Mouse (Mus musculus) left cerebral cortex, postnatal 4 days (tissue): ENCODE data around the gene Ttc34. TPM values are rescaled to one million over a fixed set of nuclear protein-coding genes. Genes with fewer than 3 reads are reported as not detected.

ENCODE experiments used
- DNase-seq: peaks from one replicate; pipeline ENCODE4 v3.0.0-alpha.2; 2022
- intact Hi-C: fragments of 180-260 bp; cut with DNase I; formaldehyde crosslinking; loops from one replicate; pipeline ENCODE4 v1.15.1; 2025
- total RNA-seq, 2 experiments: library from RNA; stranded (reverse); gene quantifications; 2 replicates each; pipeline ENCODE4 v1.2.3; 2021

Ttc34 gene
- total RNA-seq, 2 experiments from 2014 or later, result 2.4 to 2.8 TPM

DNA sequence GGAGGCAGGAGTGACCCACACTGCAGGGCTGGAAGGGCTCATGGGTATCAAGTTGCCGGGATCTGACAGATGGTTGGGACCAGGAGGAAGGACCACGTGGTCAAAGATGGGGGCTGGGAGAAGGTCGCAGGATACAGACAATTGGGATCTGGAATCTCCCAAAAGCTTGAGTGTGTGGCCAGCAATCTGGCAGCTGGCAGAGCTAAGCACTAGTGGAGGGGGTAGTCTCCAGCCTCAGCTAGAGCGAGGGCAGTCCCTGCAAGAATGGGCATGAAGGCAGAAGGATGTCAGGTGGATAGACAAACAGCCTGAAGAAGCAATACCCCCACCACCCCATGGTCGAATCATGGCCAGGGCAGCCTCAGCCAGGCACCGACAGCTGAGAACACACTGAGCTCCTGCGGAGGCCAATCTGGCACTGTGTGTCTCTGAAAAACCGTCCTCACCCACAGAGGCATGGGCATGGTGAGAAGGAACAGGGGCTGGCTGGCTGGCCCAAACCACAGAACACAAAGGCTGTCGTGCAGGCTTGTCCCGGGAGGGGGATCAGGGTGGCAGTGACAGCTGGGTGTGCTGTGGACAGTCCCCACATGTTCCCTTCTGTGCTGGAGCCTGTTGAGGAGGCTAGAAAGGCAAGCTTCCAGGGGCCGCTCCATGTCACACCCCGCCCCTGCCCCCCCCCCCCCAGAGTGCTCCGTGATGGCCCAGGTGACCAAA is 49.8 kb downstream of the Ttc34 start:
- intact Hi-C loops, result no loop called here
- DNase-seq, result peak; percentile 77

DNA sequence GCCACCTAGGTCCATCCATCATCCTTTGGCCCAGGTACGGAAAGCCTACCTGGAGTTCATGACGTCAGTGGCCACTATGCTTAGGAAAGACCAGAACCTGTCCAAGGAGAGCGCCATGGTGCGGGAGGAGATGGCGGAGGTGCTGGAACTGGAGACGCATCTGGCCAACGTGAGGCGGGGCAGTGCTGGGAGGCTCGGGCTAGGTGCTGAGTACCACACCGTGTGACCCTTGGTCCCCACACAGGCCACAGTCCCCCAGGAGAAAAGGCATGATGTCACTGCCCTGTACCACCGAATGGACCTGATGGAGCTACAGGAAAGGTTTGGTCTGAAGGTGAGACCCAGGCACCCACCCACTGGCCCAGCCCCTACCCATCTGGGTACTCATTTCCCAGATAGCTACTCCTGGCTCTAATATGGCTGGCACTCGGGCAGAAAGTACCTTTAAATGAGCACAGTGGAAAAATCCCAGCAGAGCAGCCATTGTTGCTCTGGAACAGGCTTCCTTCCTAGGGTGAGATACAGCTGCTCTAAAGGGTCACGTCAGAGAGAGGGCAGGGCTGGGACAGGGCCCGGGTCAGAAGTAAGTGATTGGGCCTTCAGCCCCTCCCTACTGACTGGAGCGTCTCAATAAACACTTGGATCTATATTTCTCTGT is 50.5 kb downstream of the Ttc34 start:
- no peak for DNase-seq
- intact Hi-C loops, result no loop called here

DNA sequence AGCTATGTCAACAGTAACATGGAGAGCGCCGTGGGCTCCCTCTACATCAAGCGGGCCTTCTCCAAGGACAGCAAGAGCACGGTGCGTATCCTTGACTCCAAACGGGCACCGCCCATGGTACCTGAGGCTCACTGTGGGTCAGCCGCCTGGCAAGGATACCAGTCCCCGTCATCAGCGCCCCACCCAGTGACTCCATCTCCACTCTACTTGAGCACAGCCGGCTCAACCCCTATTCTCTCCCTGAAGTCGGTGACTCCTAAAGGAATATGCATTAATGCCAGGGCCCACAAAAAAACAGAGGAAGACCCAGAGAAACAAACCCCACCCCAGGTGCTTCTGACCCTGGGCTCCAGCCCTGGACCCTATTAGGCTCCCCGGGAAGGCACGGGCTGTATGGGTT is 53.6 kb downstream of the Ttc34 start:
- intact Hi-C loops, result no loop called here
- DNase-seq, result no peak

DNA sequence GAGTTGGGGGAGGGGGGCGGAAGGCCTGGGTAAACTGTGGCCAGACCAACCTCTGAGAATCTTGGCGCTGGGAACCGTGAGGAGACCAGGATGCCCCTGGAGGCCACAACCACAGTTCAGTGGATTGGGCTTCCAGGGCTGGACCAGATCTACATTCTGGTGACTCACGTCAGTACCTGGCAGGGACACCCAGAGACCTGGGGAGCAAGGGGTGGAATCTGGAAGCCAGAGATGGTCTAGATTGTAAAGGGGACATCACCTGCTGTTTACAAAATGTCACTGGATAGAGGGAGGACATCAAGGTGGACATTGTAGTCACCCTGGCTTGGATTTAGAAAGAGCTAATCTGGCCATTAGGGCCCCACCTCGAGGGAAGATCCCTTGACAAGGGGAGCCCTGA is 58.3 kb downstream of the Ttc34 start:
- DNase-seq, result no peak
- intact Hi-C loops, result no loop called here

DNA sequence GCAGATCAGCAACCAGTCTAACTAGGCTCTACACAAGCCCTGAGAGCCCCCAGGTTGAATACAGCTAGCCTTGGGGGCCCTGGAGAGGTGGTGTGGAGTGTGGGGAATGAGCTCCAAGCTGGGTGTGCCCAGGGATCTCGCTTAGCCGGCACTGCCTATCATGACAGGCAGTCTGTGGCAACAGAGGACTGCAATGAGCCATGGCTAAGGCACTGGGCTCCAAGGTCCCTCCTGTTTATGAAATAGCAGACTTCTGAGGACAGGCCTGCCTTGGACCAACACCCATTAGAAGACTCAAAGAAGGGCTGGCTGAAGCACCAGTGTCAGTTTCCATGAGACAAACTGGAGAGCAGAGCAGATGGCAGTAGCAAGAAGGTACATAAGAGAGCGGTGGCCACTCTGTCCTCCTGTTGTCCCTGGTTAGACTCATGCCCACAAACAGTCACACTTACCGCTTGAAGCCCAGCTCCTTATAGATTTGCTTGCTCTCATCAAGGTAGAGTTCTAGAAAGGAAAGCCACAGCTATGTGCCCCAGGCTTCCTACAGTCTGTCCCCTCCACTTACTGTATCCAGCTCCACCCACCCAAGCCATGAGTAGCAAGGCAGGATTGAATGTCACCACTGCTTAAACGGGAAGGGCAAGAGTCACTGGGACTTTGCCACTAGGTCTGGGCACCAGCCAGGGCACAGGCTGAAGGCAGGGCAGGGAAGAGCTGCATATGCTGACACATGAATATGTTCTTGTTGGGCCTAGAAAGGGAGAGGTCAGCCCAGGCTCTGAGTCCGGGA is 60.6 kb downstream of the Ttc34 start:
- DNase-seq, result no peak
- intact Hi-C loops, result no loop called here

DNA sequence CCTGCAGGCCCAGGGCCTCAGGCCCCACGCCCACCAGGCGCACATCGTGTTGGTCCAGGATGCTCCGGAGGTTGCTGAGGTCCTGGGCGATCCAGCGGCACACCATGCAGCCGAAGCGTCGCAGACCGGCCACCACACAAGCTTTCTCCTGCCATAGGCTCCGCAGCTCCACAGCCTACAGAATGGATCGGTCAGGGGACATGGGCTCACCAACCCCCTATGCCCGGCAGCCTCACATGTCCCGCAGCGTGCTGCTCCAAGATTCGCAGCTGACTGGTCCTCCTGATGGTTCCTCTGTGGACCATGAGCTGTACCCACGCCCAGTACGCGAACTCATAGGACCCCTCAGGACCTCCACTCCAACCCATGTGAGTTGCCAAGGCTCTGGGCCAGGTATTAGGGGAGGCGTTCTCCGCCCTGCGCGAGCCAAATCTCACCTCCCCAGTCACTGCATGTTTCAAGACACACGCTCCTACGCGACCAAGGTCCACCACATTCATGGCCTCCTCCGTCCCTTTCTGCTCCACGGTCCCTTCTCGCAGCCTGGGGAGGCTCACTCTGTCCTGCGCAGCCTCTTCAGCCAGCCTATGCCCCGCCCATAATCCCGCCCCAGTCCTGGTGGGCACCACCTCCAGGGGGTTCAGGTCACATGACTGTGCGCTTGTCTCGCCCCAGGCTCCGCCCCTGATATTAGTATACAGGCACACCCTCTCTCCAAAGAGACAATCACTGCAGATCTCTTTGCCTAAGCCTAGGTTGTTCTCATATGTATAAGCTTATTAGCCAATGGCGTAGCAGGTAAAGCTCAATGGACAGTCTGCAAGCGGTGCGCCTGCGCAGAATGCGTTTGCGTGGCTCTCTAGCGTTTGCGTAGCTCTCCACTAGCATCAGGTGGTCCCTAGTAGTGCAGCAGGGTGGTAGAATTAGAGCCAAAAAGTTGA is 61.5 kb downstream of the Ttc34 start, which contains the start of gene Fam213b:
Fam213b (minus strand) TSS at position 630 of the 941 bp plus-strand sequence.
- intact Hi-C loops, result no loop called here
- peak; percentile 82 for DNase-seq

DNA sequence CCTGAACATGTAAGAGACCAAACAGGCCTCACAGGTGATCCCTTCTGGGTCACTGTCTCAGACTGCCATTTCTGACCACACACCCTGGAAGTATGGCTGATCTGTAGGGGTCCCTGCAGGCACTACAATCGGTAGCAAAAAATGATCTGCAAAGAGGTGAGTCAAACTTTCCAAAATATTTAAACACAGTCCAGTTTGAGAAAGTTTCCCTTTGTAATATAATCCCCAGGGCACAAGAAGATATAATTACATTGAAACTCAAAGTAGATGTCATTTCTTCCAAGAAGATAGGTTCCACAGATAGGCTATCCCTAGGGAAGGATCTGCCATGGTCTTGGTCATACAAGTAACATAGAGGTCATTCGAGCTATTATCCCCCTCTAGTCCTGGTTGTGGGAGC is 65.1 kb downstream of the Ttc34 start:
- intact Hi-C loops, result no loop called here
- no peak for DNase-seq

DNA sequence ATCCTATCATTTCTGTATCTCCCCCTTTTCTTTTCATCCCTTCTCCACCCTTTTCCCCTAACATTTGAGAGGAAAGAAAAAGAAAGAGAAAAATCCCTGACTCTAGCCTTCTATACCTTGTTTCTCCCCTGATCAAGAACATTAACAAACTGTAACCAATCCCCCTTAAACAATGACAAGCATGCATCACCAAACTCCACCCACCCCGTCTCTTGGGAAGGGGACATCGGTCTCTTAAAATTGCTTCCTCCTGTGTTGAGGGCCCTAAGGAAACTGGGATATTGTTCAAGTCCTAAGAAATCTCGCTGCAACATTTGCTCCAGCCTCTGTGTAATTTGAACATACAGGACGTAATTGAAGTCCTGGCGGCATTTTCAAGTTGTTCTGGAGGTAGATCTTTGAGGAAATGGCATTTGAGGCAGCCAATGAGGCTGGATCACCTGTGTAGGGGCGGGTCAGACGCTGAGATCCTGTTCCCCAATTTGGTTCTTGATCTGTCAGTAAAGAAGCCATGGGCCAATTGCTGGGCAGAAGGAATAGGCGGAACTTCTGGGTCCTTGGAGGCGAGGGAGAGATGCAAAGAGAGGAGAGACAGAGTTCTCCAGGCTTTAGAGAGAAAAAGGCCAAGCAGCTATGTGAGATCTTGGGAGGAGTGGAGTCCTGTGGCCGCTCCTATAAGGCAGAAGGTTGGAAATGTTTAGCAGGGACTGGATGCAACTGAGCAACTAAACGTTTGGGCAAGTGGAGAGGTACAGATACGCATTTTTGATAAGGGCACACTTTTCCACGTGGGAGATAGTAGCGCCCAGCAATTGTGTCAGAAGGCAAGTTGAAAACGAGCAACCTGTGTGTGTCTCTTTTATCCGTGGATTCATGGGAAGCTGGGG is 67.2 kb downstream of the Ttc34 start:
- intact Hi-C loops, result no loop called here
- peak; percentile 67 for DNase-seq

DNA sequence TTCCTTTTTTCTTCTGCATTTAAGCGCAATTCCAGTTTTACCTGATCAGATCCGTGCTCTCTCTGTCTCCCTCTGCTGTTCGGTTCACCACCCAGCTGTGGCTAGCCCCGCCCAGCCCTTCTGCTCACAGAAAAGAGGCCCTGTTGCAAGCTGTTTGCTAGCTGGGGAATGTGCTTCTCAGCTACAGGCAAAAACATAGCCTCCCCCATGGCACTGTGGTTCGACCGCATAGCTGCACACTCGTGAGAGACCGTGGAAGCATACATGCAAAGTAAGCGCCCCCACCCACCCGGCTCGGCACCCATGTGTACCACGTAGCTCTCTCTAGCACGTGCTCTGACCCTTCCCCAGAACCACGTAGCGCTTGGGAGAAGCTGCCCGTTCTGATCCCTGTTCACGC is 70.6 kb downstream of the Ttc34 start:
- DNase-seq, result peak; percentile 75
- intact Hi-C loops, result no loop called here

DNA sequence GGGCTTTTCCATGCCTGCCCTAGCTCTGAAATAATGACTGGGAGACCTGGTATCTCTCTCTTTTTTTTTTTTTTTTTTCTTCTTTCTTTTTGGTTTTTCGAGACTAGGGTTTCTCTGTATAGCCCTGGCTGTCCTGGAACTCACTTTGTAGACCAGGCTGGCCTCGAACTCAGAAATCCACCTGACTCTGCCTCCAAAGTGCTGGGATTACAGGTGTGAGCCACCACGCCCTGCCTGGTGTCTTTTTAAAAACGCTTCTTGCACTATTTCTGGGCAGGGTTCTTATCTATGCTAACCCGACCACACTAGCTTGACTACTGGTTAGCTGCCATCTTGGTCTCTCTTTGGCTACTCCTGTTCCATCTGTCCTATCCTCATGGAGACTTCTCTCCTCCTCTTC is 71.2 kb downstream of the Ttc34 start:
- intact Hi-C loops, result no loop called here
- no peak for DNase-seq

DNA sequence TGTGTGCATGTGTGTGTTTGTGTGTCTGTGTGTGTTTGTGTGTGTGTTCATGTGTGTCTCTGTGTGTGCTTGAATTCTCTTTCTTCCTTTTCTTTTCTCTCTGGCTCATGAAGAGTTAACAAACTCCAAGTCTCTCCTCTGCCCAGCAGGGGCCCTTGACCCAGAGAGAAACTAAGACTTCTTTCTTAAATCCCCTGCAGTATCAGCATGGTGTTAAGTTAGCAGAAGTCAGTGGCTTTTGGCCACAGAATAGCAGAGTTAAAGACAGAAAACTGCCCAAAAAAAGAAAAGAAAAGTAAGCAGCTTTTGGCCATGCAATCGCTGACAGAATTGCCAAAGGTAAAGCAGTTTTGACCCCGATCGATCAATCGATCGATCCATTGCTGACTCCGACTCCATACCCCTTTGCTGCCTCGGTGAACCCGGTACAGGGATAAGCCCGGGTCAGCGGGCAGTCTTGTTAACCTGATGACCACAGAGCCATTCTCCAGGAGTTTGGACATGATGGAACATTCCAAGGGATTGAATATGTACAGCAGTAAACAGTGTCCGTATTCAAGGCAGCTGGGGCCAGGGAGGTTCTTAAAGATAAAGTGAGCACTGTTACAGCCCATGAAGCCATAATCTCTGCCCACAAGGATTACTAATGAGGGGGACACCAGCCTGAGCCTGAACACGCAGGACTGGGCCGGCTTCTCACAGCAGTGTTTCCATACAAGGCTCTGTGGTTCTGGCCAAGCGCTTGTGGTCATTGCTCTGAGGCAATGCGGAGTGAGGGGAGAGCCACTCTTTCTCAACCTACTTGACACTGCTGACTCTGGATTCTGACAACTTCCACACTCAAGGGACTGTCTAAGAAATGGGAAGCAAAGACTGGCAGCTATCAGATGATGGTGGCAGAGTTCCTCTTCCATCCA is 73.6 kb downstream of the Ttc34 start:
- intact Hi-C loops, result no loop called here
- no peak for DNase-seq

DNA sequence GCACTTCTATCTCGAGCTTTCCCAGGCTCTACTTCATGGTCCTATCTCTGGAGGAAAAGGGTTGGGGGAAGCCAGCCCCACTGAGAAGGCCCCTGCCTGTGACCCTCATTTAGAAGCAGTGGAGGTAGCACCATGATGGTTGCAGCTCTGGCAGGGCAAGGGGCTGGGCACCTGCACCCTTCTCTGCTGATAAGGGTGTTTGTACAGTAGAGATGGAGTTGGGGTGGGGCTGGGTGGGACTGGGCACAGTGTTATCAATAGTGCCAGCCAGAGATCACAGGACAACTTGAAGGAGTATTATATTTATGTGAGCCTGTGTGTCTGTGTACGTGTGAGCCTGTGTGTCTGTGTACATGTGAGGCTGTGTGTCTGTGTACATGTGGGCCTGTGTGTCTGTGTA is 74.4 kb downstream of the Ttc34 start:
- intact Hi-C loops, result no loop called here
- no peak for DNase-seq

DNA sequence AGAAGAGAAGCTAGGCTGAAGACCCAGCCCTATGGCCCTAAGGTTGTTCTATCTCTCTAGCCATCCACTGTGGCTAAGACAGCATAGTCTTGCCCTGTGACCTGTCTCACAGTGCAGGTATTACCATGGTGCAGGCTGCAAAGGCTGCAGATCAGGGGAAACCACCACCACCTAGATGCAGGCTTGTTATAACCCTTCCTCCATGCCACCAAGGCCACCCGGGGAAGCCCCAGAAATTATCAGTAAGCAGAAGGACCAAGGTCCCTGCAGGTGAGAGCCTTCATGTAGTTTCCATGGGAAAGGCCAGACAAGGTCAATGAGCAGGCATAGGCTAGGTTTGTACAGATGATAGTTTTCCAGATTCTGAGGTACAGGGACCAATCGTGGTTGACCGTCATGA is 76.6 kb downstream of the Ttc34 start:
- DNase-seq, result no peak
- intact Hi-C loops, result no loop called here

DNA sequence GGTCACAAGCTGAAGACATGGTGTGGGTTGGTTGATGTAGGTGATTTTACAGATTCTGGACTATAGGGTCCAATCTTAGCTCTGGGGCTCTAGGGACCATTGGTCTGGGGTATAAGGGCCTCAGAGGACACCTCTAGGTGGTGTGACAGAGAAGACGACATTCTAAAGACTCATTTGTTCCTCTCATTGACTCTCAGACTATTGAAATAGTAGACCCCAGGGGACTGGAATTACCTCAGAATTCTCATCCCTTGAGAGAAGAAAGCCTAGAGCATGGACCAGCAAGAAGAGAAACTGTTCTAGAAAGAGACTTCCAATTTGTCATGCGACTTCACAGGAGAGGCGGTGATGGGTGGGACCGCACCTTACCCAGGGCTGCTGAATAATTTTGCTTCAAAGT is 77.0 kb downstream of the Ttc34 start:
- no peak for DNase-seq
- intact Hi-C loops, result no loop called here

DNA sequence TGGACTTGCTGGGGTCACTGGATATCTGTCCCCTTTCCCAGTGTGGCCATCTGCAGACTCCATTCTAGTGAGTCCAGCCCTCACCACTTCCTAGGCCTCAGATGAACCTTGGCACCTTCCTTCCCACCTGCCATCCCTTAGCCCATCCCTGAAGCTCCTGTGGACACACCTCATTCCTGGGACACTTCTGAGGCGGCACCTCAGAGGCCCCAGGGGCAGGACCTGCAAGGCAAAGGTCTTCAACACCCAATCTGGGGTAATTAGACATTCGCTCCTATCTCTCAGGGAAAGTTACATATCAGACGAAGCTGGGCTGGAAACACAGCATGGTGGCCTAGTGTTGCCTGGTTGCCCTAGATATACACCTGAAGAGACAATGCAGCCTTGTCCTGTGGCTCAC is 77.4 kb downstream of the Ttc34 start:
- no peak for DNase-seq
- intact Hi-C loops, result no loop called here

DNA sequence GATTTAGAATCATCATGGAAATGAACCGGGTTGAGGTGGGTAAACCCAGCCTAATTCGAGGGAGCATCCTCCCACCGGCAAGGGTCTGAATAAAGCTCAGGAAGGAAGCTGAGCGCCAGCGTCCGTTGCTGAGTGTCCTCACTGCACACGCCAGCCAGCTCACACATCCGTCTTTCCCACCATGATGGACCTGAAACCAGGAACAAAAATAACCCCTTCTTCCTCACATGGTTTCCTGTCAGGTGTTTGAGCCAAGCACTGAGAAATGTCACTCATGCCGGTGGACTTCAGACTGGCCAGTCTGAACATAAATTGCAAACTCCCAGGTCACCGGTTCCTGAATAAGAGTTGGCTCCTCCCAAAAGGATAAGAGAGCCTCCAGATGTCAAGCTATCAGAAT is 78.0 kb downstream of the Ttc34 start:
- intact Hi-C loops, result no loop called here
- DNase-seq, result no peak

DNA sequence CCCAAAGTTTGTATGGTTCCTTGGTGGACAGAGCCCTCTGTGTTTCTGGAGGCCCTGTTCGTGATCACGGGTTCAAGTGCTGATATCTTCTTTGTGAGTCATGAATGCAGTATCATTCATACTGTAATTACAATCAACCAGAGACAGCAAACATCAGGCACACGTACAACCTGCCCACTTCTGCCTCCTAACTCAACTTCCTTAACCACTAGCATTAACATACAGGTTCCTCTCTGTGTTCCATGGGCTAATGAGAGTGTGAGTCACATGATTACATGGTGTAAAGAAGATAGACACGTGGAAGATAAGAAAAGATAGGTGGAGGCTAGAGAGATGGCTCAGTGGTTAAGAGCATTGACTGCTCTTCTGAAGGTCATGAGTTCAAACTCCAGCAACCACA is 79.4 kb downstream of the Ttc34 start:
- no peak for DNase-seq
- intact Hi-C loops, result no loop called here
